Mouse (Mus musculus): Measurements from ENCODE around the gene Ddx5.

- TF ChIP-seq CTCF (IDR thresholded peaks at IDR 0.05; ENCODE audit: control insufficient read depth, insufficient read depth, insufficient replicate concordance, low read depth, low read length) (no peak), POLR2A (IDR thresholded peaks at IDR 0.05; ENCODE audit: control insufficient read depth, low read depth, low read length) (no peak)
Measured at GRCm38 (mm10) chr11:106780089-106780425, 8.9 kb downstream of the Ddx5 start.

Data from testis, adult 2 months (tissue).